Mouse (Mus musculus) gastrocnemius, postnatal 10 days (tissue): ENCODE data around the gene Uba52. TPM values are rescaled to one million over a fixed set of nuclear protein-coding genes. Genes with fewer than 3 reads are reported as not detected.

Experiments used
- DNase-seq: peaks from one replicate; pipeline ENCODE4 v3.0.0; 2021; ENCODE audit warnings: mixed read lengths
- total RNA-seq, 2 experiments: library from RNA; stranded (reverse); gene quantifications; 2 replicates each; pipeline ENCODE4 v1.2.3; 2021

Uba52 gene
- total RNA-seq, 2 experiments from 2014 or later, result 1,232 to 1,261 TPM

- DNase-seq, result no peak
Measured at GRCm38 (mm10) chr8:70486191-70486681, 24.4 kb downstream of the Uba52 start.

- no peak for DNase-seq
Measured at GRCm38 (mm10) chr8:70482943-70483342, 27.7 kb downstream of the Uba52 start.

- DNase-seq, result no peak
Measured at GRCm38 (mm10) chr8:70481908-70482307, 28.7 kb downstream of the Uba52 start.

- no peak for DNase-seq
Measured at GRCm38 (mm10) chr8:70477269-70477982, 33.2 kb downstream of the Uba52 start.

GRCm38 (mm10) chr8:70476333-70477268, 34.0 kb downstream of the Uba52 start, which contains the start of gene Klhl26:
Gene Klhl26 (minus strand): TSS chr8:70476968.
- peak; percentile 94 for DNase-seq

- no peak for DNase-seq
Measured at GRCm38 (mm10) chr8:70471856-70472255, 38.7 kb downstream of the Uba52 start.

GRCm38 (mm10) chr8:70469938-70470337, 40.7 kb downstream of the Uba52 start:
- DNase-seq, result no peak

- no peak for DNase-seq
Measured at GRCm38 (mm10) chr8:70469295-70469916, 41.2 kb downstream of the Uba52 start.

- DNase-seq, result no peak
Measured at GRCm38 (mm10) chr8:70468733-70469132, 41.9 kb downstream of the Uba52 start.

GRCm38 (mm10) chr8:70467907-70468306, 42.7 kb downstream of the Uba52 start:
- DNase-seq, result no peak

GRCm38 (mm10) chr8:70467229-70467725, 43.3 kb downstream of the Uba52 start:
- no peak for DNase-seq

- peak; percentile 66 for DNase-seq
Measured at GRCm38 (mm10) chr8:70466771-70467170, 43.8 kb downstream of the Uba52 start.

- no peak for DNase-seq
Measured at GRCm38 (mm10) chr8:70466305-70466704, 44.3 kb downstream of the Uba52 start.

GRCm38 (mm10) chr8:70465701-70466100, 44.9 kb downstream of the Uba52 start:
- no peak for DNase-seq

GRCm38 (mm10) chr8:70464162-70464561, 46.4 kb downstream of the Uba52 start:
- no peak for DNase-seq

GRCm38 (mm10) chr8:70463306-70463705, 47.3 kb downstream of the Uba52 start:
- DNase-seq, result no peak

- no peak for DNase-seq
Measured at GRCm38 (mm10) chr8:70462516-70462813, 48.1 kb downstream of the Uba52 start.

- no peak for DNase-seq
Measured at GRCm38 (mm10) chr8:70461765-70462515, 48.7 kb downstream of the Uba52 start.

GRCm38 (mm10) chr8:70460606-70461005, 50.0 kb downstream of the Uba52 start:
- DNase-seq, result no peak

GRCm38 (mm10) chr8:70460199-70460598, 50.4 kb downstream of the Uba52 start:
- DNase-seq, result no peak

GRCm38 (mm10) chr8:70459636-70460035, 51.0 kb downstream of the Uba52 start:
- no peak for DNase-seq

- no peak for DNase-seq
Measured at GRCm38 (mm10) chr8:70458462-70458861, 52.1 kb downstream of the Uba52 start.
